Mouse (Mus musculus): ENCODE data around the gene Sept5.

GRCm38 (mm10) chr16:18649126-18649525 is 19.4 kb upstream of the Sept5 start:
- TF ChIP-seq POLR2A (IDR thresholded peaks at IDR 0.05; ENCODE audit: control insufficient read depth, extremely low read depth, insufficient read depth, low read length, poor library complexity) (no peak), CTCF (IDR thresholded peaks at IDR 0.05; ENCODE audit: borderline replicate concordance, control insufficient read depth, extremely low read depth, insufficient read depth, low read length, poor library complexity) (no peak)

Data from thymus, adult 2 months (tissue).